Mouse (Mus musculus): ENCODE measurements around the gene Tcp11.

DNA sequence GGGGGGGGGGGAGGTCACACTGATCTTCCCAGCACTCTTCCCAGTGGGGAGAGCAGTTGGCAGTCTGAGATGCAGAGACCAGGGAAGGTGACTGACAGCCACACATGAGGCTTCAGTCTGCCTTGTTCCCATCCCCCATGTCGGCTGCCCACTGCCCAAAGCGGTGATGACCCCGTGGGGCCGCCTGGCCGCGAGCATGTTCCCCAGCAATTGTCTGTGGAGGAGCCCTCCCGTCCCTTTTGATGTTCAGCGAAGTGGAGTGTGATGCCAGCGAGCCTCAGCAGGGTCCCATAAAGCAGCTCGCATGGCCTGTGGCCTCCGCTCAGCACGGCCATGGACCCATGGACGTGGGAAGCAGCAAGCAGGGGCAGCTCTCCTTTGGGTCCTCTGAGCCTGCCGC lies 26.8 kb upstream of the Tcp11 start:
- TF ChIP-seq POLR2A (IDR thresholded peaks at IDR 0.05; ENCODE audit: insufficient read depth, low read length) (no peak), CTCF (IDR thresholded peaks at IDR 0.05; ENCODE audit: low read depth, low read length) (no peak)

All from ES-Bruce4 (cell line).